Mouse (Mus musculus): ENCODE results near the gene Eipr1.
"Not testable (repeated sequence)": the region's sequence is repeated elsewhere in the genome, so short reads cannot be mapped to it uniquely, and the experiment has no call there.

GRCm38 (mm10) chr12:28733520-28734245 lies 17.9 kb upstream of the Eipr1 start:
- TF ChIP-seq GATA1 (IDR thresholded peaks at IDR 0.05; ENCODE audit: borderline replicate concordance, low read length); FLI1 (IDR thresholded peaks at IDR 0.05; ENCODE audit: low read length): not testable (repeated sequence)

All from megakaryocyte, embryonic 14.5 days (primary cell).